Mouse (Mus musculus) embryonic facial prominence, embryonic 12.5 days (tissue): ENCODE measurements around the gene Psmd12. TPM values are rescaled to one million over a fixed set of nuclear protein-coding genes. Genes with fewer than 3 reads are reported as not detected.

Experiments used
- ATAC-seq: fragments of 200-750 bp; cut with Nextera tagmentation; 2 replicates; pipeline ENCODE4 v1.8.0; 2017; ENCODE audit not compliant: insufficient number of reproducible peaks, insufficient read depth, low FRiP score, low TSS enrichment
- H3K27ac ChIP-seq: fragments of 300-500 bp; sonication (generic); 2 replicates; pipeline ENCODE4 v1.5.1; 2016; ENCODE audit warnings: mild to moderate bottlenecking
- H3K27me3 ChIP-seq: fragments of 300-500 bp; sonication (generic); 2 replicates; pipeline ENCODE4 v1.6.1; 2016; ENCODE audit warnings: mild to moderate bottlenecking, moderate library complexity
- H3K36me3 ChIP-seq: fragments of 300-500 bp; sonication (generic); 2 replicates; pipeline ENCODE4 v1.6.1; 2016; ENCODE audit warnings: mild to moderate bottlenecking
- H3K4me1 ChIP-seq: fragments of 300-500 bp; sonication (generic); 2 replicates; pipeline ENCODE4 v1.6.1; 2016
- H3K4me2 ChIP-seq: fragments of 300-500 bp; sonication (generic); replicated peaks from 2 replicates; pipeline ENCODE4 v1.6.1; 2016; ENCODE audit warnings: mild to moderate bottlenecking, moderate library complexity
- H3K4me3 ChIP-seq: fragments of 300-500 bp; sonication (generic); 2 replicates; pipeline ENCODE4 v1.5.1; 2016; ENCODE audit warnings: mild to moderate bottlenecking
- H3K9ac ChIP-seq: fragments of 300-500 bp; sonication (generic); 2 replicates; pipeline ENCODE4 v1.6.1; 2016; ENCODE audit warnings: mild to moderate bottlenecking, moderate library complexity
- H3K9me3 ChIP-seq: fragments of 300-500 bp; sonication (generic); 2 replicates; pipeline ENCODE4 v1.6.1; 2016; ENCODE audit warnings: mild to moderate bottlenecking, moderate library complexity
- WGBS: fragments of 180-500 bp; shearing (Covaris S2); methylation state at CpG from one replicate; pipeline ENCODE4 v1.1.7; 2016; 5-methylcytosine and 5-hydroxymethylcytosine counted together
- polyA plus RNA-seq: library from polyadenylated mRNA; unstranded; fragments of >200 nt; fragmentation: Nextera tagmentation; extraction: Ambion mirVana; gene quantifications from 2 replicates; pipeline ENCODE4 v1.2.1, GENCODE M21; 2016

Gene Psmd12
- polyA plus RNA-seq, 1 experiment from 2014 or later = 181 TPM

GRCm38 (mm10) chr11:107447915-107448314 lies 31.4 kb upstream of the Psmd12 start:
- Histone ChIP-seq H3K27ac (no peak overlapping the region), H3K9me3 (no peaks in the 10 kb centered on the region), H3K4me1 (0 out of 2 replicates have a peak, but pooled peaks cover 17% of the 10 kb centered on the region), H3K27me3 (no peaks in the 10 kb centered on the region), H3K4me2 (no peak overlapping the region), H3K4me3 (no peak overlapping the region), H3K36me3 (no peaks in the 10 kb centered on the region), H3K9ac (no peak overlapping the region)
- no peak for ATAC-seq
- WGBS = 85% methylated on average over 9 of the region's 9 CpGs

GRCm38 (mm10) chr11:107449169-107449910 lies 29.9 kb upstream of the Psmd12 start:
- ATAC-seq = no peak
- H3K27ac ChIP-seq = no peak overlapping the region
- no peak overlapping the region for H3K4me3 ChIP-seq
- H3K4me1 ChIP-seq = 0 out of 2 replicates have a peak, but pooled peaks cover 17% of the 10 kb centered on the region
- no peaks in the 10 kb centered on the region for H3K27me3 ChIP-seq
- peaks cover 9% of the 10 kb centered on the region for H3K36me3 ChIP-seq
- no peak overlapping the region for H3K9ac ChIP-seq
- no peaks in the 10 kb centered on the region for H3K9me3 ChIP-seq
- 66% methylated on average over 17 of the region's 17 CpGs for WGBS
- no peak overlapping the region for H3K4me2 ChIP-seq

- Histone ChIP-seq H3K36me3 (peaks cover 9% of the 10 kb centered on the region), H3K4me2 (no peak overlapping the region), H3K9me3 (no peaks in the 10 kb centered on the region), H3K4me1 (0 out of 2 replicates have a peak, but pooled peaks cover 17% of the 10 kb centered on the region), H3K27ac (0 out of 2 replicates have a peak overlapping the region, but pooled peaks have one; percentile 13), H3K9ac (no peak overlapping the region), H3K4me3 (no peak overlapping the region), H3K27me3 (no peaks in the 10 kb centered on the region)
- no peak for ATAC-seq
- 89% methylated on average over 6 of the region's 6 CpGs for WGBS
Observed at GRCm38 (mm10) chr11:107450097-107450496, 29.2 kb upstream of the Psmd12 start.

GRCm38 (mm10) chr11:107451106-107451505 lies 28.2 kb upstream of the Psmd12 start:
- no peak overlapping the region for H3K27ac ChIP-seq
- no peak overlapping the region for H3K4me2 ChIP-seq
- no peak for ATAC-seq
- peaks cover 9% of the 10 kb centered on the region for H3K36me3 ChIP-seq
- H3K4me1 ChIP-seq = 0 out of 2 replicates have a peak, but pooled peaks cover 17% of the 10 kb centered on the region
- no peak overlapping the region for H3K4me3 ChIP-seq
- H3K27me3 ChIP-seq = no peaks in the 10 kb centered on the region
- no peaks in the 10 kb centered on the region for H3K9me3 ChIP-seq
- H3K9ac ChIP-seq = no peak overlapping the region
- WGBS = 91% methylated on average over 10 of the region's 10 CpGs

GRCm38 (mm10) chr11:107452053-107452452 lies 27.2 kb upstream of the Psmd12 start:
- no peak overlapping the region for H3K4me3 ChIP-seq
- H3K27ac ChIP-seq = no peak overlapping the region
- no peaks in the 10 kb centered on the region for H3K27me3 ChIP-seq
- ATAC-seq = no peak
- no peak overlapping the region for H3K4me2 ChIP-seq
- H3K9me3 ChIP-seq = no peaks in the 10 kb centered on the region
- 0 out of 2 replicates have a peak, but pooled peaks cover 17% of the 10 kb centered on the region for H3K4me1 ChIP-seq
- 86% methylated on average over 7 of the region's 7 CpGs for WGBS
- peaks cover 9% of the 10 kb centered on the region for H3K36me3 ChIP-seq
- no peak overlapping the region for H3K9ac ChIP-seq

GRCm38 (mm10) chr11:107454546-107455462 lies 24.5 kb upstream of the Psmd12 start:
- Histone ChIP-seq H3K4me3 (no peak overlapping the region), H3K36me3 (peaks cover 9% of the 10 kb centered on the region)

GRCm38 (mm10) chr11:107457282-107457681 lies 22.0 kb upstream of the Psmd12 start:
- no peaks in the 10 kb centered on the region for H3K27me3 ChIP-seq
- WGBS = 93% methylated on average over 3 of the region's 3 CpGs
- no peak overlapping the region for H3K4me2 ChIP-seq
- no peak overlapping the region for H3K27ac ChIP-seq
- H3K36me3 ChIP-seq = peaks cover 9% of the 10 kb centered on the region
- no peaks in the 10 kb centered on the region for H3K9me3 ChIP-seq
- H3K4me1 ChIP-seq = no peaks in the 10 kb centered on the region
- H3K4me3 ChIP-seq = no peak overlapping the region
- no peak for ATAC-seq
- no peak overlapping the region for H3K9ac ChIP-seq

More at GRCm38 (mm10) chr11:107454546-107455462, 24.5 kb upstream of the Psmd12 start:
- Histone ChIP-seq H3K9ac (no peak overlapping the region), H3K27ac (no peak overlapping the region), H3K27me3 (no peaks in the 10 kb centered on the region), H3K4me1 (no peaks in the 10 kb centered on the region), H3K4me2 (peak overlapping the region; percentile 13; the same call in 1 of the 2 replicates), H3K9me3 (no peaks in the 10 kb centered on the region)
- ATAC-seq = 0 out of 2 replicates have a peak, but pooled peaks have one; percentile 35
- 55% methylated on average over 19 of the region's 19 CpGs for WGBS

GRCm38 (mm10) chr11:107458286-107458685 lies 21.0 kb upstream of the Psmd12 start:
- peaks cover 7% of the 10 kb centered on the region for H3K36me3 ChIP-seq

GRCm38 (mm10) chr11:107458986-107459385 lies 20.3 kb upstream of the Psmd12 start:
- Histone ChIP-seq H3K4me2 (no peak overlapping the region), H3K4me3 (no peak overlapping the region), H3K27me3 (no peaks in the 10 kb centered on the region), H3K36me3 (peaks cover under 1% of the 10 kb centered on the region; the same call in 1 of the 2 replicates), H3K9me3 (no peaks in the 10 kb centered on the region), H3K4me1 (no peaks in the 10 kb centered on the region), H3K27ac (no peak overlapping the region), H3K9ac (no peak overlapping the region)
- WGBS = 87% methylated on average over 7 of the region's 7 CpGs
- ATAC-seq = no peak

More at GRCm38 (mm10) chr11:107458286-107458685, 21.0 kb upstream of the Psmd12 start:
- no peaks in the 10 kb centered on the region for H3K27me3 ChIP-seq
- no peak overlapping the region for H3K27ac ChIP-seq
- no peak overlapping the region for H3K9ac ChIP-seq
- no peak overlapping the region for H3K4me2 ChIP-seq
- H3K9me3 ChIP-seq = no peaks in the 10 kb centered on the region
- ATAC-seq = no peak
- WGBS = 76% methylated on average over 12 of the region's 12 CpGs
- H3K4me1 ChIP-seq = no peaks in the 10 kb centered on the region
- no peak overlapping the region for H3K4me3 ChIP-seq

- Histone ChIP-seq H3K4me3 (no peak overlapping the region), H3K9ac (no peak overlapping the region), H3K9me3 (no peaks in the 10 kb centered on the region), H3K27ac (no peak overlapping the region), H3K4me2 (no peak overlapping the region), H3K36me3 (no peaks in the 10 kb centered on the region), H3K4me1 (no peaks in the 10 kb centered on the region), H3K27me3 (no peaks in the 10 kb centered on the region)
- WGBS = 73% methylated on average over 7 of the region's 7 CpGs
- ATAC-seq = no peak
Observed at GRCm38 (mm10) chr11:107459828-107460227, 19.5 kb upstream of the Psmd12 start.

- Histone ChIP-seq H3K4me1 (peaks cover 7% of the 10 kb centered on the region; the same call in 1 of the 2 replicates), H3K9me3 (no peaks in the 10 kb centered on the region), H3K36me3 (no peaks in the 10 kb centered on the region), H3K4me2 (no peak overlapping the region), H3K27ac (no peak overlapping the region), H3K27me3 (no peaks in the 10 kb centered on the region), H3K9ac (no peak overlapping the region), H3K4me3 (no peak overlapping the region)
- no peak for ATAC-seq
- 93% methylated on average over 3 of the region's 3 CpGs for WGBS
Observed at GRCm38 (mm10) chr11:107462478-107462877, 16.8 kb upstream of the Psmd12 start.
